Mouse (Mus musculus) MEL-GATA-1-ER (cell line): Measurements from ENCODE around the gene Lrp1.

Source experiments
- DNase-seq: peaks from one replicate; pipeline ENCODE4 v3.0.0-alpha.2; 2012; ENCODE audit warnings: low read depth; ENCODE audit errors: extremely low read depth

The Lrp1 gene

GRCm38 (mm10) chr10:127557397-127557796 lies 63.6 kb downstream of the Lrp1 start:
- no peak for DNase-seq

GRCm38 (mm10) chr10:127555703-127556102 lies 65.2 kb downstream of the Lrp1 start:
- DNase-seq, result no peak

GRCm38 (mm10) chr10:127549892-127550291 lies 71.1 kb downstream of the Lrp1 start:
- no peak for DNase-seq

GRCm38 (mm10) chr10:127548236-127548635 lies 72.7 kb downstream of the Lrp1 start:
- no peak for DNase-seq

GRCm38 (mm10) chr10:127546505-127546904 lies 74.4 kb downstream of the Lrp1 start:
- DNase-seq, result no peak

GRCm38 (mm10) chr10:127544375-127544774 lies 76.6 kb downstream of the Lrp1 start:
- DNase-seq, result no peak

GRCm38 (mm10) chr10:127543916-127544315 lies 77.0 kb downstream of the Lrp1 start:
- no peak for DNase-seq

GRCm38 (mm10) chr10:127542720-127543119 lies 78.2 kb downstream of the Lrp1 start:
- DNase-seq, result no peak

- DNase-seq, result no peak
These were observed 78.9 kb downstream of the Lrp1 start for GRCm38 (mm10) chr10:127542084-127542483.

GRCm38 (mm10) chr10:127541510-127541909 lies 79.4 kb downstream of the Lrp1 start:
- no peak for DNase-seq

- no peak for DNase-seq
These were observed 82.9 kb downstream of the Lrp1 start for GRCm38 (mm10) chr10:127537854-127538583.

GRCm38 (mm10) chr10:127536586-127537314 lies 84.2 kb downstream of the Lrp1 start:
- no peak for DNase-seq

- DNase-seq, result no peak
These were observed 86.0 kb downstream of the Lrp1 start for GRCm38 (mm10) chr10:127534929-127535384.

GRCm38 (mm10) chr10:127534036-127534928 lies 86.7 kb downstream of the Lrp1 start, which contains the start of gene Nxph4:
TSS of gene Nxph4 (minus strand) at chr10:127534559.
- DNase-seq, result no peak

GRCm38 (mm10) chr10:127531548-127531947 lies 89.4 kb downstream of the Lrp1 start:
- DNase-seq, result no peak

- DNase-seq, result no peak
These were observed 90.0 kb downstream of the Lrp1 start for GRCm38 (mm10) chr10:127530945-127531344.

- no peak for DNase-seq
These were observed 93.5 kb downstream of the Lrp1 start for GRCm38 (mm10) chr10:127527481-127527880.

- no peak for DNase-seq
These were observed 94.3 kb downstream of the Lrp1 start for GRCm38 (mm10) chr10:127526681-127527080.

GRCm38 (mm10) chr10:127526048-127526447 lies 94.9 kb downstream of the Lrp1 start:
- DNase-seq, result no peak

GRCm38 (mm10) chr10:127524646-127525255 lies 96.2 kb downstream of the Lrp1 start:
- DNase-seq, result no peak

- DNase-seq, result peak; percentile 90
These were observed 98.8 kb downstream of the Lrp1 start, which contains the start of gene Shmt2 for GRCm38 (mm10) chr10:127522088-127522581. TSS of gene Shmt2 (minus strand) at chr10:127522444.
